ENCODE assay signal across 14 mouse cellular contexts in genomic region chr14:77033391-77033790, GRCm38 (mm10).
"Had no signal": no experiment of that assay in that cellular context is flagged by ENCODE, and none has a peak within 500 bp of the region (broad histone marks: within the 10 kb centered on the region; RNA-seq: fewer than 3 reads in every experiment).

No protein-coding gene starts in this region.

- H3K27ac ChIP-seq: kidney, postnatal 0 days; layer of hippocampus, adult 2 months; left cerebral cortex, adult 2 months; limb, embryonic 15.5 days; midbrain, embryonic 15.5 days; neural tube, embryonic 12.5 days had no signal

- H3K4me3 ChIP-seq: layer of hippocampus, adult 2 months; left cerebral cortex, adult 2 months; limb, embryonic 15.5 days; midbrain, embryonic 15.5 days; neural tube, embryonic 12.5 days had no signal

- H3K9me3 ChIP-seq: limb, embryonic 15.5 days; megakaryocyte, embryonic 14.5 days; midbrain, embryonic 15.5 days; neural tube, embryonic 12.5 days had no signal

- DNase-seq: kidney, adult 11 months; kidney, adult 9 months; kidney, postnatal 4 days; lung, adult 18-20 months; thymus, adult 18-20 months; thymus, postnatal 14 days had no signal

- H3K36me3 ChIP-seq: limb, embryonic 15.5 days; midbrain, embryonic 15.5 days; neural tube, embryonic 12.5 days had no signal

- H3K4me2 ChIP-seq: limb, embryonic 15.5 days; midbrain, embryonic 11.5 days; midbrain, embryonic 15.5 days; neural tube, embryonic 12.5 days had no signal

- H3K9ac ChIP-seq: limb, embryonic 15.5 days; midbrain, embryonic 15.5 days; neural tube, embryonic 12.5 days had no signal

- ATAC-seq: midbrain, embryonic 15.5 days had no signal

- H3K27me3 ChIP-seq: limb, embryonic 15.5 days; midbrain, embryonic 15.5 days; neural tube, embryonic 12.5 days had no signal
